Mouse (Mus musculus) thymus, postnatal 10 days (tissue): Measurements from ENCODE around the gene Vmn1r174.
"Not testable (repeated sequence)": the region's sequence is repeated elsewhere in the genome, so short reads cannot be mapped to it uniquely, and the experiment has no call there.

Experiments
- DNase-seq, 2 experiments: peaks; one replicate each; pipeline ENCODE4 v3.0.0; 2021; ENCODE audit warnings: low spot score in 2 of 2

The Vmn1r174 gene

GRCm38 (mm10) chr7:23751970-23752369 lies at the start of gene Vmn1r174:
Gene Vmn1r174, plus strand, starts transcription at chr7:23752270.
- DNase-seq: not testable (repeated sequence)

GRCm38 (mm10) chr7:23784526-23784925 lies 32.5 kb downstream of the Vmn1r174 start:
- no peak for DNase-seq

GRCm38 (mm10) chr7:23810543-23810942 lies 58.5 kb downstream of the Vmn1r174 start, which contains the start of gene Vmn1r175:
Gene Vmn1r175, minus strand, starts transcription at chr7:23810643.
- DNase-seq: not testable (repeated sequence)
